Mouse (Mus musculus): Measurements from ENCODE around the gene Pbld1. TPM values are rescaled to one million over a fixed set of nuclear protein-coding genes. Genes with fewer than 3 reads are reported as not detected.

The Pbld1 gene
- polyA plus RNA-seq, 1 experiment from 2014 or later: 1.2 TPM

DNA sequence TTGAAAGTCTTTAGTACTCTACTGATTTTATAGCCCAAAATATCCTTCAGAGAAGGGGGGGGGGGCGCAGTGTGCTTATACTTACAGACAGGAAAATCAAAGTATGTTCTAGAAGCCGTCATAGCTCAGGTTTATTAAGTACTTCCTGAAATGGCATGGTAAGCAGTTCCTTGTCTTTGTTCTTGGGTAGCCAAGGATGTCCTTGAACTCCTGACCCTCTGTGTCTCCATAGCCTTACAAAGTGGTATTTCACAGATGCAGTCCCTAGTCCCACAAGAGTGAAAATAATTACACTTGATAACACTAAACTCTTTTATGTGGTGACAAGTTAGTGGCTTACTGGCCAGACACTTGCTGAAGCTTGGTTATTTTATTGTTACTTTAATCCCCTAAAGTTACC is 34.9 kb upstream of the Pbld1 start:
- ATAC-seq (ENCODE audit: low FRiP score, low TSS enrichment): no peak

GRCm38 (mm10) chr10:63025491-63026011 is 34.4 kb upstream of the Pbld1 start:
- DNase-seq (ENCODE audit: low spot score) (no peak), ATAC-seq (ENCODE audit: low FRiP score, low TSS enrichment) (no peak)
- Histone ChIP-seq H3K36me3 (ENCODE audit: control insufficient read depth, insufficient read depth, low read length) (no peaks in the 10 kb centered on the region), H3K4me1 (replicated peaks; ENCODE audit: control insufficient read depth, insufficient read depth) (0 out of 2 replicates have a peak, but pooled peaks cover 2% of the 10 kb centered on the region), H3K4me3 (ENCODE audit: low read depth, low read length) (no peak overlapping the region), H3K27ac (replicated peaks) (no peak overlapping the region; the same call in 1 of the 2 replicates), H3K9me3 (ENCODE audit: control insufficient read depth, low read length) (no peaks in the 10 kb centered on the region), H3K9ac (ENCODE audit: low read length) (no peak overlapping the region), H3K27me3 (ENCODE audit: control insufficient read depth, insufficient read depth, low read length) (no peaks in the 10 kb centered on the region), H3K4me2 (replicated peaks; ENCODE audit: low read depth) (no peak overlapping the region)
- no peak for TF ChIP-seq CTCF (IDR thresholded peaks at IDR 0.05; ENCODE audit: low read depth)
- 63% methylated on average over 6 of the region's 6 CpGs for WGBS

More for the DNA sequence above, 34.9 kb upstream of the Pbld1 start:
- H3K36me3 ChIP-seq (ENCODE audit: control insufficient read depth, insufficient read depth, low read length): no peaks in the 10 kb centered on the region
- no peak for DNase-seq (ENCODE audit: low spot score)
- no peaks in the 10 kb centered on the region for H3K9me3 ChIP-seq (ENCODE audit: control insufficient read depth, low read length)
- peak overlapping the region; percentile 61 for H3K4me2 ChIP-seq (replicated peaks; ENCODE audit: low read depth)
- H3K27me3 ChIP-seq (ENCODE audit: control insufficient read depth, insufficient read depth, low read length): no peaks in the 10 kb centered on the region
- WGBS: 21% methylated on average over 2 of the region's 2 CpGs
- TF ChIP-seq CTCF (IDR thresholded peaks at IDR 0.05; ENCODE audit: low read depth) (no peak), EP300 (optimal IDR thresholded peaks at IDR 0.05) (no peak)
- H3K4me1 ChIP-seq (replicated peaks; ENCODE audit: control insufficient read depth, insufficient read depth): 0 out of 2 replicates have a peak, but pooled peaks cover 2% of the 10 kb centered on the region
- no peak overlapping the region for H3K9ac ChIP-seq (ENCODE audit: low read length)
- peak overlapping the region; percentile 100 for H3K27ac ChIP-seq (replicated peaks)
- H3K4me3 ChIP-seq (ENCODE audit: low read depth, low read length): peak overlapping the region; percentile 99

GRCm38 (mm10) chr10:63026156-63026794 is 33.7 kb upstream of the Pbld1 start:
- Histone ChIP-seq H3K4me3 (ENCODE audit: low read depth, low read length) (no peak overlapping the region), H3K27ac (replicated peaks) (no peak overlapping the region), H3K9ac (ENCODE audit: low read length) (no peak overlapping the region), H3K27me3 (ENCODE audit: control insufficient read depth, insufficient read depth, low read length) (no peaks in the 10 kb centered on the region), H3K4me2 (replicated peaks; ENCODE audit: low read depth) (no peak overlapping the region), H3K36me3 (ENCODE audit: control insufficient read depth, insufficient read depth, low read length) (no peaks in the 10 kb centered on the region), H3K9me3 (ENCODE audit: control insufficient read depth, low read length) (no peaks in the 10 kb centered on the region), H3K4me1 (replicated peaks; ENCODE audit: control insufficient read depth, insufficient read depth) (0 out of 2 replicates have a peak, but pooled peaks cover under 1% of the 10 kb centered on the region)
- DNase-seq (ENCODE audit: low spot score): no peak
- TF ChIP-seq CTCF (IDR thresholded peaks at IDR 0.05; ENCODE audit: low read depth) (no peak), EP300 (optimal IDR thresholded peaks at IDR 0.05) (no peak)
- ATAC-seq (ENCODE audit: low FRiP score, low TSS enrichment): no peak
- 58% methylated on average over 8 of the region's 8 CpGs for WGBS

DNA sequence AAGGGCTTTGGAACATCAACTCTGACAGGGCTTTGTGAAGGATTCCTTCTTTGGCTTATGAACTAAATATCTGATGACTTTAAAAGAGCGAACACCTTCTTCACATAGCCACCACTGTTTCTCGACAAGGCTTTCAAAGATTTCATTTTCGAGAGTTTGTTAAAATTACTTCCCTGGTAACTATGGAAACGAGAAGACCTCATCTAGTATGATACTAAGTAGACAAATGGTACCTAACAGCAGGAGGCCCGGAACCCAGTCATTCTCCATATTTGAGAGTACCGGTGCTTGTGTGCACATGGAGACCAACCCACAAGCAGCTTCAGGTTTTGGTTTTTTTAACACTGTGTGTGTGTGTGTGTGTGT is 33.2 kb upstream of the Pbld1 start:
- H3K4me2 ChIP-seq (replicated peaks; ENCODE audit: low read depth): no peak overlapping the region
- no peaks in the 10 kb centered on the region for H3K9me3 ChIP-seq (ENCODE audit: control insufficient read depth, low read length)
- TF ChIP-seq EP300 (optimal IDR thresholded peaks at IDR 0.05) (no peak), CTCF (IDR thresholded peaks at IDR 0.05; ENCODE audit: low read depth) (no peak)
- no peak overlapping the region for H3K27ac ChIP-seq (replicated peaks)
- 90% methylated on average over 6 of the region's 6 CpGs for WGBS
- no peaks in the 10 kb centered on the region for H3K4me1 ChIP-seq (replicated peaks; ENCODE audit: control insufficient read depth, insufficient read depth)
- no peak overlapping the region for H3K9ac ChIP-seq (ENCODE audit: low read length)
- no peaks in the 10 kb centered on the region for H3K36me3 ChIP-seq (ENCODE audit: control insufficient read depth, insufficient read depth, low read length)
- DNase-seq (ENCODE audit: low spot score) (no peak), ATAC-seq (ENCODE audit: low FRiP score, low TSS enrichment) (no peak)
- no peak overlapping the region for H3K4me3 ChIP-seq (ENCODE audit: low read depth, low read length)
- no peaks in the 10 kb centered on the region for H3K27me3 ChIP-seq (ENCODE audit: control insufficient read depth, insufficient read depth, low read length)

- no peaks in the 10 kb centered on the region for H3K9me3 ChIP-seq (ENCODE audit: control insufficient read depth, low read length)
- WGBS: 91% methylated on average over 10 of the region's 10 CpGs
- no peak for ATAC-seq (ENCODE audit: low FRiP score, low TSS enrichment)
- TF ChIP-seq EP300 (optimal IDR thresholded peaks at IDR 0.05) (no peak), CTCF (IDR thresholded peaks at IDR 0.05; ENCODE audit: low read depth) (no peak)
- H3K4me2 ChIP-seq (replicated peaks; ENCODE audit: low read depth): no peak overlapping the region
- no peak for DNase-seq (ENCODE audit: low spot score)
- no peaks in the 10 kb centered on the region for H3K4me1 ChIP-seq (replicated peaks; ENCODE audit: control insufficient read depth, insufficient read depth)
- H3K36me3 ChIP-seq (ENCODE audit: control insufficient read depth, insufficient read depth, low read length): no peaks in the 10 kb centered on the region
- H3K27ac ChIP-seq (replicated peaks): no peak overlapping the region
- H3K4me3 ChIP-seq (ENCODE audit: low read depth, low read length): no peak overlapping the region
- H3K9ac ChIP-seq (ENCODE audit: low read length): no peak overlapping the region
- H3K27me3 ChIP-seq (ENCODE audit: control insufficient read depth, insufficient read depth, low read length): no peaks in the 10 kb centered on the region
These were observed 32.4 kb upstream of the Pbld1 start for GRCm38 (mm10) chr10:63027376-63028161.

DNA sequence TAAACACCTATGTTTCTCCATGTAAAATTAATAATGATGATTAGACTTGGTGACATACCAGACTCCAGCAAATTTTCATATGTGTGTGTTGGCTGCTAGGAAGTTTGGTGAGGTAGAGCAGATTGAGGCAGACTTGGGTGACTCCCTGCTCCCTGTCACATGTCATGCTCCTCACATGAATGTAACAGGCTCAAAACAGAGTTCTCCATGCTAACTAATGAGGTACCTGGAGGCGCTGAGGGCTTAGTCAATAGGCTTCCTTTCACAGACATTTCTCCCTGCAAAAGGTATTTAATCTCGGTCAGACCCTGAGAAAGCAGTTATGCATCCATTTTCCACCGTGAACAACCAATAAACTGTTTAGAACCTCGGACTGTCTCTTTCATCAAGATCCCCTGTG is 31.6 kb upstream of the Pbld1 start:
- H3K36me3 ChIP-seq (ENCODE audit: control insufficient read depth, insufficient read depth, low read length): no peaks in the 10 kb centered on the region
- no peaks in the 10 kb centered on the region for H3K9me3 ChIP-seq (ENCODE audit: control insufficient read depth, low read length)
- no peak overlapping the region for H3K4me3 ChIP-seq (ENCODE audit: low read depth, low read length)
- 85% methylated on average over 4 of the region's 4 CpGs for WGBS
- no peak overlapping the region for H3K9ac ChIP-seq (ENCODE audit: low read length)
- no peak for TF ChIP-seq EP300 (optimal IDR thresholded peaks at IDR 0.05)
- H3K27me3 ChIP-seq (ENCODE audit: control insufficient read depth, insufficient read depth, low read length): no peaks in the 10 kb centered on the region
- no peak overlapping the region for H3K27ac ChIP-seq (replicated peaks)
- no peaks in the 10 kb centered on the region for H3K4me1 ChIP-seq (replicated peaks; ENCODE audit: control insufficient read depth, insufficient read depth)
- DNase-seq (ENCODE audit: low spot score) (no peak), ATAC-seq (ENCODE audit: low FRiP score, low TSS enrichment) (no peak)
- no peak overlapping the region for H3K4me2 ChIP-seq (replicated peaks; ENCODE audit: low read depth)

Data from stomach, postnatal 0 days (tissue).